Mouse (Mus musculus): ENCODE measurements around the gene Sac3d1. TPM values are rescaled to one million over a fixed set of nuclear protein-coding genes. Genes with fewer than 3 reads are reported as not detected.

Sac3d1 gene
- polyA plus RNA-seq, 1 experiment: 44.7 TPM

- no peak overlapping the region for H3K4me3 ChIP-seq (ENCODE audit: insufficient read depth, poor library complexity, severe bottlenecking)
- H3ac ChIP-seq (ENCODE audit: control insufficient read depth, insufficient read length, low read depth): no peak overlapping the region
- H3K79me3 ChIP-seq (ENCODE audit: low read depth): peaks cover 7% of the 10 kb centered on the region
- TF ChIP-seq MYOD1 (IDR thresholded peaks at IDR 0.05; ENCODE audit: control insufficient read depth, insufficient read length, low read depth) (no peak), FOSL1 (IDR thresholded peaks at IDR 0.05; ENCODE audit: insufficient read depth, low read length, poor library complexity, severe bottlenecking) (no peak), MYOG (IDR thresholded peaks at IDR 0.05; ENCODE audit: control insufficient read depth, extremely low read depth, insufficient read length) (no peak), CTCF (IDR thresholded peaks at IDR 0.05; ENCODE audit: control insufficient read depth, insufficient read depth, insufficient read length) (no peak), MAX (IDR thresholded peaks at IDR 0.05) (no peak), CEBPB (IDR thresholded peaks at IDR 0.05; ENCODE audit: low read depth) (no peak), USF1 (IDR thresholded peaks at IDR 0.05; ENCODE audit: low read depth) (no peak)
- H3K36me3 ChIP-seq (ENCODE audit: control insufficient read depth, insufficient read depth): peaks cover 11% of the 10 kb centered on the region
- no peaks in the 10 kb centered on the region for H3K27me3 ChIP-seq (ENCODE audit: control insufficient read depth, insufficient read depth, insufficient read length)
- peaks cover 28% of the 10 kb centered on the region for H3K79me2 ChIP-seq (ENCODE audit: control insufficient read depth, insufficient read depth)
Measured at GRCm38 (mm10) chr19:6073889-6074288, 44.6 kb downstream of the Sac3d1 start.

- Histone ChIP-seq H3K79me3 (ENCODE audit: low read depth) (peaks cover 3% of the 10 kb centered on the region), H3K27me3 (ENCODE audit: control insufficient read depth, insufficient read depth, insufficient read length) (no peaks in the 10 kb centered on the region), H3K79me2 (ENCODE audit: control insufficient read depth, insufficient read depth) (peaks cover 22% of the 10 kb centered on the region), H3ac (ENCODE audit: control insufficient read depth, insufficient read length, low read depth) (no peak overlapping the region), H3K36me3 (ENCODE audit: control insufficient read depth, insufficient read depth) (peaks cover 16% of the 10 kb centered on the region), H3K4me3 (ENCODE audit: insufficient read depth, poor library complexity, severe bottlenecking) (no peak overlapping the region)
- TF ChIP-seq FOSL1 (IDR thresholded peaks at IDR 0.05; ENCODE audit: insufficient read depth, low read length, poor library complexity, severe bottlenecking): no peak
Measured at GRCm38 (mm10) chr19:6071261-6071660, 47.2 kb downstream of the Sac3d1 start.

GRCm38 (mm10) chr19:6070571-6071250 lies 47.7 kb downstream of the Sac3d1 start:
- Histone ChIP-seq H3K79me2 (ENCODE audit: control insufficient read depth, insufficient read depth) (peaks cover 16% of the 10 kb centered on the region), H3K4me3 (ENCODE audit: insufficient read depth, poor library complexity, severe bottlenecking) (no peak overlapping the region), H3K36me3 (ENCODE audit: control insufficient read depth, insufficient read depth) (peaks cover 16% of the 10 kb centered on the region), H3ac (ENCODE audit: control insufficient read depth, insufficient read length, low read depth) (no peak overlapping the region), H3K27me3 (ENCODE audit: control insufficient read depth, insufficient read depth, insufficient read length) (no peaks in the 10 kb centered on the region), H3K79me3 (ENCODE audit: low read depth) (no peaks in the 10 kb centered on the region)
- no peak for TF ChIP-seq USF1 (IDR thresholded peaks at IDR 0.05; ENCODE audit: low read depth)
- no peak for TF ChIP-seq CTCF (IDR thresholded peaks at IDR 0.05; ENCODE audit: control insufficient read depth, insufficient read depth, insufficient read length)
- no peak for TF ChIP-seq MAX (IDR thresholded peaks at IDR 0.05)
- TF ChIP-seq MYOD1 (IDR thresholded peaks at IDR 0.05; ENCODE audit: control insufficient read depth, insufficient read length, low read depth): no peak
- no peak for TF ChIP-seq FOSL1 (IDR thresholded peaks at IDR 0.05; ENCODE audit: insufficient read depth, low read length, poor library complexity, severe bottlenecking)
- no peak for TF ChIP-seq CEBPB (IDR thresholded peaks at IDR 0.05; ENCODE audit: low read depth)
- no peak for TF ChIP-seq MYOG (IDR thresholded peaks at IDR 0.05; ENCODE audit: control insufficient read depth, extremely low read depth, insufficient read length)

GRCm38 (mm10) chr19:6069851-6070250 lies 48.6 kb downstream of the Sac3d1 start:
- H3K27me3 ChIP-seq (ENCODE audit: control insufficient read depth, insufficient read depth, insufficient read length): no peaks in the 10 kb centered on the region
- H3K36me3 ChIP-seq (ENCODE audit: control insufficient read depth, insufficient read depth): peaks cover 15% of the 10 kb centered on the region
- H3K79me3 ChIP-seq (ENCODE audit: low read depth): no peaks in the 10 kb centered on the region
- peaks cover 8% of the 10 kb centered on the region for H3K79me2 ChIP-seq (ENCODE audit: control insufficient read depth, insufficient read depth)
- H3ac ChIP-seq (ENCODE audit: control insufficient read depth, insufficient read length, low read depth): no peak overlapping the region
- TF ChIP-seq MYOD1 (IDR thresholded peaks at IDR 0.05; ENCODE audit: control insufficient read depth, insufficient read length, low read depth) (no peak), MAX (IDR thresholded peaks at IDR 0.05) (no peak), CEBPB (IDR thresholded peaks at IDR 0.05; ENCODE audit: low read depth) (no peak), FOSL1 (IDR thresholded peaks at IDR 0.05; ENCODE audit: insufficient read depth, low read length, poor library complexity, severe bottlenecking) (no peak), MYOG (IDR thresholded peaks at IDR 0.05; ENCODE audit: control insufficient read depth, extremely low read depth, insufficient read length) (no peak), USF1 (IDR thresholded peaks at IDR 0.05; ENCODE audit: low read depth) (no peak), CTCF (IDR thresholded peaks at IDR 0.05; ENCODE audit: control insufficient read depth, insufficient read depth, insufficient read length) (no peak)
- no peak overlapping the region for H3K4me3 ChIP-seq (ENCODE audit: insufficient read depth, poor library complexity, severe bottlenecking)

- Histone ChIP-seq H3K27me3 (ENCODE audit: control insufficient read depth, insufficient read depth, insufficient read length) (no peaks in the 10 kb centered on the region), H3K36me3 (ENCODE audit: control insufficient read depth, insufficient read depth) (peaks cover 9% of the 10 kb centered on the region), H3K4me3 (ENCODE audit: insufficient read depth, poor library complexity, severe bottlenecking) (no peak overlapping the region), H3ac (ENCODE audit: control insufficient read depth, insufficient read length, low read depth) (no peak overlapping the region), H3K79me3 (ENCODE audit: low read depth) (no peaks in the 10 kb centered on the region), H3K79me2 (ENCODE audit: control insufficient read depth, insufficient read depth) (no peaks in the 10 kb centered on the region)
- no peak for TF ChIP-seq FOSL1 (IDR thresholded peaks at IDR 0.05; ENCODE audit: insufficient read depth, low read length, poor library complexity, severe bottlenecking)
- no peak for TF ChIP-seq CEBPB (IDR thresholded peaks at IDR 0.05; ENCODE audit: low read depth)
- TF ChIP-seq MYOD1 (IDR thresholded peaks at IDR 0.05; ENCODE audit: control insufficient read depth, insufficient read length, low read depth): no peak
- TF ChIP-seq CTCF (IDR thresholded peaks at IDR 0.05; ENCODE audit: control insufficient read depth, insufficient read depth, insufficient read length): no peak
Measured at GRCm38 (mm10) chr19:6068951-6069350, 49.5 kb downstream of the Sac3d1 start.

Measured in C2C12 (cell line).